Mouse (Mus musculus): Measurements from ENCODE around the gene Ten1. TPM values are rescaled to one million over a fixed set of nuclear protein-coding genes. Genes with fewer than 3 reads are reported as not detected.

The Ten1 gene
- total RNA-seq, 2 experiments from 2014 or later: 15.5 to 19.3 TPM

- intact Hi-C loops (cut with DNase I): loop anchor here (2.0 to 5.0 kb wide), 3 partner anchors 68 to 236 kb away; no protein-coding TSS in a partner anchor
- DNase-seq (ENCODE audit: low spot score): peak; percentile 36
Observed at GRCm38 (mm10) chr11:116226414-116226813, 27.8 kb downstream of the Ten1 start.

DNA sequence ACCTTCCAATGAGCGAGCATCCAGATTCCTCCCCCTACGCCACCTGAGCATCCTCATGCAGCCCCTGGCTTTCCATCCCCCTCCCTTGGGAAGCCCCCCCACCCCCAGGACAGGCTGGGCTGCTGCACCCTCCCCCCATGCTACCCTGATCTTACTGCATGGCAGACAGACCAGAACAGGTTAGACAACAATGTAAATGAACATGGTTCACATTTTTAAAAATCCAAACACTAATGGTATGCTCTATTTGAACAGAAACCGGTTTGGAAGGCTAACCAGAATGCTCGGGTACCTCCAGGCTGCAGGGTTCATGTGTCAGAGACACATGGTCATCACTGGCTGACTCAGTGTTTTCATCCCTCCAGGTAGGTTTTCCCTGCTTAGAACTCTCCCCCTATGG, 30.0 kb downstream of the Ten1 start:
- DNase-seq (ENCODE audit: low spot score): no peak
- intact Hi-C loops (cut with DNase I): loop anchor here (5.0 kb wide), 2 partner anchors 219 to 234 kb away; no protein-coding TSS in a partner anchor

DNA sequence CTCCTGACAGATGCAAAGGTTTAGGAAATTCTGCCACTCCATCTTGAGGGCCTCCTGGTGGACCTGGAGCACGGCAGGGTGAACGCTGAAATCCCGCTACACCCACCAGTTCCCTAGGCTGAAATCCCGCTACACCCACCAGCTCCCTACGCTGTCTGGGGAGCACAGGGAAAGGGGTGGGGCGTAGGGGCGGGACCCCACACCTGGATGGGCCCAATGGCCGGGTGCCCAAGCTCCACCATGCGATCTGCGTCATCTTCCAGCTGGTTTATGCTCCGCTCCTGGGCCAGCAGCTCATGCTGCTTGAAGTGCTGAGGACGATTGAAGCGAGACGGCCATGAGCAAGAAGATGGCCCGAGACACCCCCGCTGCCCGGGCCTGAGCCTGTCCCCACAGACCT, 33.8 kb downstream of the Ten1 start:
- intact Hi-C loops (cut with DNase I): no loop called here
- DNase-seq (ENCODE audit: low spot score): no peak

DNA sequence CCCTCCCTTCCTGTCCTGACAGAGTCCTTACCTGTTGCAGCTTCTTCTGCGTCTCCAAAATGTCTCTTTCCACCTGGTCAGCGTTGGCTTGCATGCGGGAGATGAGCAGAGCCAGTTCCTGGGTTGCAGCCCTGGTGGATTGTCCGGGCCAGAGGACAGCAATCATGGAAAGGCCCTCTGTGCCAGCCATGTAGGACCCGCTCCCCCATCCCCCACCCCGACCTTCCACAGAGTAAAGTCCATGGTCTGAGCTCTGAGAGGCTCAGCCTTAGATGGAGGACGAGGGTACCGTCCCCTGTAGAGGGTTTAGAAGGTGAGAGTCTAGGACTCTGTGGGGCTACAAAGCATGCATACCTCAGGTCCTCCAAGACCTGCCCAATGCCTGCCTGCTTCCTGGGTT, 36.2 kb downstream of the Ten1 start:
- intact Hi-C loops (cut with DNase I): no loop called here

DNA sequence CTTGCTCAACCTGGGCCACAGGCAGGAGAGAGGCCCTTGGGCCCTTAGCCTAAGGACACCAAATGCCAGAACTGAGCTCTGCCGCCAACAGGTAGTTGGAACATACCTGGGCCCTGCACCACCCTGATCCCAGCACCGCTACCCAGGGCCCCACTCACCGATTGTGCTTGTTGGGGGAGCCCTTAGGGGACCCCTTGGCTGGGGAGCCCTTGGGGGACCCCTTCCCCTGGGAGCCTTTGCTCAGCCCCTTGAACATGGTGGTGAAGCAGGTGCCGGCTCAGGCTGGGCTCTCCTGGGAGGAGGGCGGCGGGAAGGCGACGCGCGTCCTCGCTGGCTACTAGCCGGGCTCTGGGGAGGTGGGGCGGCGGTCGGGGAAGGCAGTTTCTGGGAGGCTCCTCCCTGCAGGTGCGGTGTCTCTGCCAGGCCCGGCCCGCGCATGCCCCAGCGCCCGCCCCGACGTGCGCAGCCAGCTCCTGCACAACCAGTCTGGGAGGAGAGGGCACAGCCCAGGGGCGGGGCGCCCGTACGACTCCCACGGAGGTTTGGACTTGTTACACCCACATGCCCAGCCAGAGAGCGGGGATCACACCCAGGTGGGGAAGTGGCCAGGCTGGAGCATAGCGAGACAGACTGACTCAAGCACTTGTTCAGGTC, 39.2 kb downstream of the Ten1 start, which contains the start of gene Evpl:
Evpl (minus strand) TSS at position 336 of the 654 bp plus-strand sequence.
- peak; percentile 39 for DNase-seq (ENCODE audit: low spot score)

More for the DNA sequence above, 36.2 kb downstream of the Ten1 start:
- DNase-seq (ENCODE audit: low spot score): no peak

GRCm38 (mm10) chr11:116239797-116240196, 41.1 kb downstream of the Ten1 start:
- intact Hi-C loops (cut with DNase I): no loop called here
- no peak for DNase-seq (ENCODE audit: low spot score)

More for the DNA sequence above, 39.2 kb downstream of the Ten1 start, which contains the start of gene Evpl:
- intact Hi-C loops (cut with DNase I): no loop called here

DNA sequence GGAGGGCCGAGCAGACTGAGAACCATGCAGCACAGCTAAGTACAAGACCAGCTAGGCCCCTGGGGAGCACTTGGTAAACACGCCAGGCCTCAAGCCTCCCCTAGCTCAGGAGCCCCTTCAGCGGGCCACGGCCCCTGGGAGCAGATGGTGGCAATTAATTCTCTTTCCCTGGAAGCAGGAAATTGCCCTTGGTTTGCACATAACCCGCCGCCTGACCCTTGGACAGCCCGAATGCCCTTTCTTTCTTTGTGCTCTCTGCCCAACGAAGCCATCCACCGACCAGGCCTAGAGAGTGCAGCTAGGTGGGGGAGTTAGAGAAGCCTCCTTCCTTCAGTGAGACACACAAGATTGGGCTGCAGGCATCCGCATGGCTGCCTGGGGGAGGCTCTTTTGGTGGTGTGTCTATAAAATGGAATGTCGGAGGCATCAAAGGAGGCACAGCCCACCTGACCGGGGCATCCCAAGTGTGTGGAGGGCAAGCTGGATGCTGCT, 43.1 kb downstream of the Ten1 start:
- no peak for DNase-seq (ENCODE audit: low spot score)
- intact Hi-C loops (cut with DNase I): no loop called here

- no peak for DNase-seq (ENCODE audit: low spot score)
- intact Hi-C loops (cut with DNase I): no loop called here
Observed at GRCm38 (mm10) chr11:116244580-116244979, 45.9 kb downstream of the Ten1 start.

DNA sequence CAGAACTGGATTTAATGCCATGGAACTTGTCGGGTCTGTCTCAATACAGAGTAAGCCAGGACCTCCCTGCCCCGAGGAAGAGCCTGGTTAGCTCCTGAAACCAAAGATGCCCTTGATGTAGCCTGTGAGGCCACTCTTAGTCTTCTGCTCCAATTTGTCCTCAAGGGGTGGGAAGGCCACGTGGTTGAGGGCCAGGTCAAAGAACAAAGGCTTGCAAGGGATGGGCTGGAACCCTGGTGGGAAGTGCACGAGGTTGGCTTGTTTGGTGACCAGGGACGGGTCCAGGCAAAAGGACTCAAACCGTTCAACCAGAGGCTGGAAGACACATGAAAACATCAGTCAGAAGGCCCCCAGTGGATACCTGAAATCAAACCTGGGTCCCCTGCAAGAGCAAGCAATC, 47.0 kb downstream of the Ten1 start:
- intact Hi-C loops (cut with DNase I): no loop called here
- DNase-seq (ENCODE audit: low spot score): no peak

GRCm38 (mm10) chr11:116247502-116248222, 49.0 kb downstream of the Ten1 start:
- intact Hi-C loops (cut with DNase I): no loop called here
- no peak for DNase-seq (ENCODE audit: low spot score)

DNA sequence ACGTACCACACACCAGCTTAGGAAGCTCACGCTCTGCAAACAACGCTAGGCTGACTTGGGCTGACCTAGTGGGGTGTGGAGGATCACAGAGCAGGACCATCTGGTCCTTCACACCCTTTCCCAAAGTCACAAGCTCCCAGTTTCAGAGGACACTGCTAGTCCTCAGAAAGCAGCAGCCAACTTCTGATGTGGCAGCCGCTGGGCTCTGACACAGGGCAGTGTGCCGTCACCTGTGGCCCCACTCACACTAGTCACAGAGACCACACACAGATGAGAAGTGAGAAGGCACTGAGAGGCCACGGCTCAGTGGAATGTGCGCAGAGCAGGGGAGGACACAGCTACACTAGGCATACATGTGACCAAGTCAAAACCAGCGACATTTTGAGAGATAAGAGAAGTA, 52.2 kb downstream of the Ten1 start:
- intact Hi-C loops (cut with DNase I): no loop called here
- DNase-seq (ENCODE audit: low spot score): no peak

- DNase-seq (ENCODE audit: low spot score): no peak
- intact Hi-C loops (cut with DNase I): no loop called here
Observed at GRCm38 (mm10) chr11:116253076-116253600, 54.5 kb downstream of the Ten1 start.

GRCm38 (mm10) chr11:116254627-116255026, 56.0 kb downstream of the Ten1 start:
- intact Hi-C loops (cut with DNase I): no loop called here
- DNase-seq (ENCODE audit: low spot score): no peak

- DNase-seq (ENCODE audit: low spot score): no peak
- intact Hi-C loops (cut with DNase I): no loop called here
Observed at GRCm38 (mm10) chr11:116255090-116255981, 56.7 kb downstream of the Ten1 start.

GRCm38 (mm10) chr11:116255982-116256675, 57.5 kb downstream of the Ten1 start:
- intact Hi-C loops (cut with DNase I): no loop called here
- no peak for DNase-seq (ENCODE audit: low spot score)

DNA sequence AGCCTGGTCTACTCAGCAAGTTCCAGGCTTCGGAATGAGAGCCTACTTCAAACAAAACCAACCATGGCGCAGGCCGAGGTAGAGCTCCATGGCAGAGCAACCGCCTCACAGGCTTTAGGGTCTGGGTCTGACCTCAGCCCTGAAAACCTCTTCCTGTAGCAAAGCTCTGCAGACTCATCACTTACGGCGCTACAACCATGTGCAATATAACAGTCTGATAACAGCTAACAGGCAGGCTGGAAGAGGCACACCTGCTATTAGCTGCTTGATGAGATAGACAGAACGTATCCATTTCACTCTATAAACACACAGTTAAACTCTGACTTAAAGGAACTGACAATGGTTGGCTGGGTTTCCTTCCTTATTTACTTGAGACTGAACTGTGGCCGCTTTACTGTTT, 60.8 kb downstream of the Ten1 start:
- DNase-seq (ENCODE audit: low spot score): no peak
- intact Hi-C loops (cut with DNase I): no loop called here

DNA sequence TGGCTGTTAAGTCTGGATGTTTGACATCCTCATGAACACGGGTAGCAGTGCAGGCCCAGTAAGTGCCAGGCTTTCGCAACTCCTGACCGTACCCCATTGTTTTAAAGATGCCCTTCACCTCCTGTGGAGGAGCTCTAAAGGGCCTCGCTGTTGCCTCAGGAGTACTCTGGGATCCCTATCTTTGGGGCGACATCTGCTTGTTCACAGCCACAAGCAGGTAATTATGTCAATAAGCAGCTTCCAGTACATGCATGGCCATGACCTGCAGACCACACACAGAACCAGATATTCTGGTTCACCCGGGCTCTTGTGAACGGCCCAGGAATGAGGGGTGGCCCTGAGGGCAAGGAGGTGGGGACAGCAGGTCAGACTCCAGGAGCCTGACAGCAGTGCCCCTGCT, 61.6 kb downstream of the Ten1 start:
- intact Hi-C loops (cut with DNase I): no loop called here

More for the DNA sequence above, 61.6 kb downstream of the Ten1 start:
- DNase-seq (ENCODE audit: low spot score): no peak

Data from heart, postnatal 25 days (tissue).